Comparison of ENCODE assay signal across 15 mouse cellular contexts in genomic region chr3:53234689-53235088, GRCm38 (mm10).
DNase-seq lines count a peak whose midpoint lies in the region; ATAC-seq and TF ChIP-seq lines count a peak whose summit lies in the region.
"Had no signal": no experiment of that assay in that cellular context is flagged by ENCODE, and none has a peak within 500 bp of the region (broad histone marks: within the 10 kb centered on the region; RNA-seq: fewer than 3 reads in every experiment).

No protein-coding gene starts in this region.

- H3K9ac ChIP-seq in liver, adult 2 months (ENCODE audit: low read depth, low read length), result no peak overlapping the region
- H3K9ac ChIP-seq: forebrain, embryonic 12.5 days; liver, embryonic 13.5 days; neural tube, embryonic 13.5 days; stomach, embryonic 15.5 days had no signal

- no peaks in the 10 kb centered on the region for H3K27me3 ChIP-seq in liver, adult 2 months (ENCODE audit: control insufficient read depth, insufficient read depth, low read length)
- H3K27me3 ChIP-seq: forebrain, embryonic 12.5 days; liver, embryonic 13.5 days; neural tube, embryonic 13.5 days; stomach, embryonic 15.5 days had no signal

- TF ChIP-seq POLR2A in liver, adult 2 months (IDR thresholded peaks at IDR 0.05; ENCODE audit: extremely low read depth, insufficient read depth, low read length), result no peak
- TF ChIP-seq POLR2A in bone marrow, adult 2 months (IDR thresholded peaks at IDR 0.05; ENCODE audit: borderline replicate concordance, control insufficient read depth, low read depth, low read length), result no peak

- H3K36me3 ChIP-seq in liver, adult 2 months (ENCODE audit: control insufficient read depth, insufficient read depth, low read length), result no peaks in the 10 kb centered on the region
- H3K36me3 ChIP-seq: embryonic facial prominence, embryonic 10.5 days; forebrain, embryonic 12.5 days; liver, embryonic 13.5 days; neural tube, embryonic 13.5 days; stomach, embryonic 15.5 days had no signal

- no peak overlapping the region for H3K4me3 ChIP-seq in liver, adult 2 months (ENCODE audit: insufficient read depth, low read depth, low read length)
- H3K4me3 ChIP-seq in bone marrow, adult 2 months (replicated peaks; ENCODE audit: control insufficient read depth, low read depth, low read length), result no peak overlapping the region
- H3K4me3 ChIP-seq: embryonic facial prominence, embryonic 10.5 days; forebrain, embryonic 12.5 days; liver, embryonic 13.5 days; neural tube, embryonic 13.5 days; stomach, embryonic 15.5 days had no signal

- TF ChIP-seq CTCF in liver, adult 2 months (IDR thresholded peaks at IDR 0.05; ENCODE audit: low read depth, low read length), result peak; percentile 54
- TF ChIP-seq CTCF in bone marrow, adult 2 months (IDR thresholded peaks at IDR 0.05; ENCODE audit: control insufficient read depth, insufficient read depth, low read length), result peak; percentile 50

- no peaks in the 10 kb centered on the region for H3K79me2 ChIP-seq in liver, adult 2 months (ENCODE audit: control insufficient read depth, insufficient read depth, low read length)

- ATAC-seq in cerebellum, adult (ENCODE audit: insufficient number of reproducible peaks, low FRiP score, low TSS enrichment), result no peak

- H3K4me1 ChIP-seq in liver, adult 2 months (ENCODE audit: control insufficient read depth, insufficient read depth, low read length), result no peaks in the 10 kb centered on the region
- H3K4me1 ChIP-seq in bone marrow, adult 2 months (ENCODE audit: control insufficient read depth, insufficient read depth, low read length), result no peaks in the 10 kb centered on the region; the same call in 1 of the 2 replicates
- H3K4me1 ChIP-seq: liver, embryonic 13.5 days; stomach, embryonic 15.5 days had no signal

- H3K27ac ChIP-seq in liver, adult 2 months (replicated peaks; ENCODE audit: insufficient read depth, low read depth, low read length), result no peak overlapping the region
- no peak overlapping the region for H3K27ac ChIP-seq in bone marrow, adult 2 months (ENCODE audit: control insufficient read depth, insufficient read depth, low read depth, low read length, poor library complexity)
- H3K27ac ChIP-seq: embryonic facial prominence, embryonic 10.5 days; forebrain, embryonic 12.5 days; liver, embryonic 13.5 days; neural tube, embryonic 13.5 days; stomach, embryonic 15.5 days had no signal

- DNase-seq in cerebellum, postnatal 25 days, result peak; percentile 27 to 53
- no peak for DNase-seq in liver, adult 2 months (ENCODE audit: extremely low read depth, low read depth, low spot score)
- DNase-seq in liver, result no peak
- DNase-seq in A20 (ENCODE audit: low read depth, low spot score), result peak; percentile 35
- DNase-seq in frontal cortex, postnatal 14 days (ENCODE audit: low spot score in 2 of 2), result no peak
- DNase-seq in layer of hippocampus, adult 9-10 months (ENCODE audit: low spot score), result no peak
- DNase-seq: kidney, adult 18-20 months; liver, embryonic 13.5 days; right cerebral cortex, adult 18-20 months had no signal

Comparison
In these comparisons a context has a peak if more than half of its experiments do, and no peak if none do; other contexts are left out.
1. DNase-seq: peak in cerebellum, postnatal 25 days (2 of 2) and A20 (single experiment); none in liver, adult 2 months (single experiment), liver (single experiment), frontal cortex, postnatal 14 days (0 of 2) and layer of hippocampus, adult 9-10 months (single experiment).